Mouse (Mus musculus) frontal cortex, postnatal 10 days (tissue): ENCODE data around the gene Agtr1a.

ENCODE experiments used
- DNase-seq, 2 experiments: peaks; one replicate each; pipeline ENCODE4 v3.0.0; 2022; ENCODE audit warnings: low spot score in 2 of 2, mixed read lengths in 1 of 2

The Agtr1a gene

DNA sequence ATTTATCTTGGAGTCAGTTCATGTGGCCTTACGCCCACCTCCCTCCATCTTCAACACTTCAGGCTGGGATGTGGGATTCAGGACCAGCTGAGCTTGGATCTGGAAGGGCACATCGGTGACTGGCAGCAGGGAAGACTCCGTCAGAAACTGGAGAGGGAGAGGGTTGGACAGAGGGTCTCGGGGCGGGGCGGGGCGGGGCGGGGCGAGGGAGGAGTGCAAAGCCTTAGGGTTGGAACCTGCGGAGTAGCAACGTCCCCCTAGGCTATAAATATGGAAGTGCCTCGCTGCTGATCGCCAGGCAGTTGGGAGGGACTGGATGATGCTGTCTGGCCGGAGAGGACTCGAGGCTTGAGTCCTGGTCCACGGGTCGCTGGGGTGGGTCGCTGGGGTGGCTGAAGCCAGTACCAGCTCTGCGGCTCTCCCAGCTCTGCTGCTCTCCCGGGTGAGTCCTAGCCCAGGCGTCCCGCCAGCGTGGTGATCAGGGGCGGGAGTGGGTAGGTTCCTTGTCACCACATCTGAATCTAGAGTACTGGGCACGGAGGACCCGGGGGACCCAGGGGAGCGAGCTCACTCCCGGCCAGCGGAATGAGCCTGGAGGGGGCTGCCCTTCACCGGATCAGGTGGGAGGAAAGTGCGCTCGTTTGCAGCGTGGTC is at the start of gene Agtr1a:
Gene Agtr1a (plus strand): TSS at position 294 of the 654 bp plus-strand sequence.
- peak; percentile 16 to 24 for DNase-seq

DNA sequence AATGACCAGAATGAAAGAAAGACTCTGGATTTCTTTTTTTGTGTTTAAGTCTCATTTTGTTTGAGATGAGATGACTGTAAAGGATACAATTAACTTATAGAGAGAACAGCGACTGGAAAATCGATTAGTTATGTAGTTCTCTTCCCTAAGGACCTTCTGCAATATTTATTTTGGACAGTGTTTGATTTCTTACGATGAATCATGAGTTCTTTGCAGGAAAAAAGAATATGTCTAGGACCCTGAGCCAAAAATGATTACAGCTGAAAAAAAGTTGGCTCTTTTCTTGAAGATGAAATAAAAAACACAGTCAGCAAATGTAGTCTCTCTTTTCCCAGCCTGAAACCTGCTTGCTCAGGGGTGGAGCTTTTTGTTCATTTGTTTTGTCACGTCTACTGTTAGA is 26.0 kb upstream of the Agtr1a start:
- DNase-seq: no peak

DNA sequence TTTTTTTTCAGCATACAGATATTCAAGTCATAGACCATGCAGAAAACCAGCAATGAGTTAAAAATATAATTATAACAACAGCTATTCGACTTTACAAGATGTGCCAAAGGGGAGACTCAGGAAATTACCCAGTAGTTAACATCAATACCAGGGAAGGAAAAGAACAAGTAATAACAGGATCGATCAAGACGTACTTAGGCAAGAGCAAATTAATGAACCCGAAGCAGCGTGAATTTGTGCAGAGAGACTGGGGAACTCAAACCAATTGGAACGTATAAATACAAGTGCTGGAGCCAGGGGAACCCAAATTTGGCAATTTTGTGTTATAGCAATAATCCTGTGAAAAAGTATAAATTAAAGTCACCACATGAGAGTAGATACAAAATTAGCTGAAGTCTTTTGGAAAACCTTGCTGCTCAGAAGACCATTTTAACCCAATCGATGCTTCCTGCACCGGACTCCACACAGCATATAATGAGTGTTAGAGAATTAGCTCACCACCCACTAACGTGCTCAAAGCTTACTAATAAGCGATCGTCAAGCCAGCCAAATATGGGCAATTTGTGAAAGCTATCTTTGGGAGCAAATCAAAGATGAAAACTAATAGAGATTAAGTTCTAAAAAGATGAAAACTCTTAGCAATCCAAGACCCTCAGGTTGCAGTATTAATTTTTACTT is 11.4 kb upstream of the Agtr1a start:
- DNase-seq: no peak

DNA sequence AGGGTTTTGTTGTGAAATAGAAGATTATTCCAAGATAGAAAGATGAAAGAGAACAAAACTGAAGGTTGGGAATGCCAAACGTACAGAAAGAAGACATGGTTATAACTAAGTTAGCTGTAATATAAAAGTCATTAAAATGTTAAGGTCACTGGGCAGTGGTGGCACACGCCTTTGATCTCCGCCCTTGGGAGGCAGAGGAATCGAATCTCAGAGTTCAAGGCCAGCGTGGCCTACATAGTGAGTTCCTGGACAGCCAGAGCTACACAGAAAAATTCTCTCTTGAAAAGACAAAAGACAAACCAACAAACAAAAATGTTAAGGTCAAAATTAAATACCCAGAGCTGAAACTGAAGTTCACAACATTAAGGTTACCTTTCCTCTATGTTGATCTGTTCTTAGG is 5.2 kb upstream of the Agtr1a start:
- no peak for DNase-seq

DNA sequence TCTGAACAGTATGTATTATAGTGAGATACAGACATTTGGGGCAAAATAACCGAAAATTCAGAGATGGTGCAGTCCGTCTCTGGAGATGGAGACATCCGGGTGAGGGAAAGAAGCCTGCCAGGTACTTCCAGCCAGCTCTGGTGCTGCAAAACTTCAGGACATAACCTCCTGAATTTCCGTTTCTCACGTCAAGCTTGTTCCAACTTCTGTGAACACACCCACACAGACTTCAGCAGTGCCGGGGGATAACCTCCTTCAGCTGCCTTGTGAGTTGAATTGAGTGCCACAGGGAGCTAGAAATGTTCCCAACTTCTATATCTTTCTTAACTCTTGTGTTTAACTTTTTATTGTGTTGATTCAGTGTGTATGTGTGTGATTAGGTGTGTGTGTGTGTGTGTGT is 4.4 kb upstream of the Agtr1a start:
- no peak for DNase-seq

DNA sequence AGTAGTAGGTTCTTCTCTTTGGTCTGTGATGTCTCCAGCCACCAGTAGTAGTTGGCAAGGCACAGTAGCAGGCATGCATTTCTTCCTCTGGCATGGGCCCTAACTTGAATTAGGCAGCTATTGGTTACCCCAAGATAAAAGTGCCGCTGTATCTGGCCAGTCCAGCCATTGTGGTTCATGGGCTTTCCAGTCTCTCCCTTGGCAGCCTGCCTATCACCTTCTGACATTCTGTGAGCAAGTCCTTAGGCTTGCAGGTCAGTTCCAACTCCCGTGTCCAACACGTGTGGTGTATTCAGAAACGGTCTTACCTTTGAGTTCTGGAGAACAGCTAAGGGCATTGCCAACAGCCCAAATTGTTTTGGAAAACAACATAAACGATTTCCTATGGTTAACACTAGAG is 3.7 kb upstream of the Agtr1a start:
- no peak for DNase-seq

DNA sequence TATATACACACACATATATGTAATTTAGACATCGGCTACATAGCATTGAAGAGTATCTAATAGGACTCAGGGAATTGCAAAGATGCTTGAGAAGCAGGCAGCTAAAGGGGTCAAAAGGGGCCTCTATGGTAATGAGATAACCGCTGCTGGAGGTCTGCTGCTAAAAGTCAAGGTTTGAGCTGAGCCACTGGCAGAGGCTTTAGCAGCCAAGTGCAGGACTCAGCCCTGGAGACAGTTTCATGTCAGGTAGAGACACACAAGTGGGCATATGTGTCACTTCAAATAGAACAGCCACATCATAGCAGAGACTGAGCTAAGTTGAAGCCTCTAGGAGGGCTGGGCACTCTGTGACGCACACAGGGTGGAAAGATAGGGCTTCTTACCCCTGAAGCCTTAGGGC is 1.6 kb upstream of the Agtr1a start:
- no peak for DNase-seq

DNA sequence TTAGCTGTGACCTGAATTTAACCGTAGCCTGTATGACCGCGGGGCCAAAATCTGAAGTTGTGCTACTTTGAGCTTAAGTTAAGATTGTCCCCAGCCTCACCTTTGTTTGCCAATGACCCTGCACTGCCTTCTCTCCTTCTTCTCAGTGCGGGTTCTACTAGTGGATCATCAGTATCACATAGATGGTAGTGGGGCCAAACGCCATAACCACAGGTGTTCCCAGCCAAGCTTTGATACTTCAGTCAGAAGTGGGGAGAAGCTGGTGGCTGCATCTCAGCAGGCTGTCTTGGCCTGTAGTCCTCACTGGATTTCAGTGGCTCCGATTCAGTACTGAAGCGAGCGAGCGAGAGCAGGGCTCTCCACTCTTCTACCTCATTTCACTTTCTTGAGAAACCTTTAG is 672 bp downstream of the Agtr1a start:
- no peak for DNase-seq

DNA sequence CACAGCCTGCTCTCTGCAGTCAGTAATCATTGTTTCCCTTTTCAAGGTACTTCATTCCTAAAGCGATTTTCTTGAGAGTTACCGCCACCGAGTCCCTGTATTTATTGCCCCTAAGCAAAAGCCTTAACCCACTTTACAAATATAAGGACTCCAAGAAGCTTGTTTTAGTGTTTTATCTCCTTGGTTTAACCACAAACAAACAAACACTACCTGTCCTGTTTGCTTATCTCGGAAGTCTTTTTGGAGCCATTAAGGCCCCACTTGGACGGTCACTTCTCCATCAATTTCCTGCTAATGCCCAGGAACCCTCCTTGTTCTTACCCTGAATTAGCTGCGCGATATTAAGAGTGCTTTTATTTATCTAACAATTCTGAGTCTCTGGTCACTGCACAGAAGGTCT is 1.4 kb downstream of the Agtr1a start:
- DNase-seq: no peak

DNA sequence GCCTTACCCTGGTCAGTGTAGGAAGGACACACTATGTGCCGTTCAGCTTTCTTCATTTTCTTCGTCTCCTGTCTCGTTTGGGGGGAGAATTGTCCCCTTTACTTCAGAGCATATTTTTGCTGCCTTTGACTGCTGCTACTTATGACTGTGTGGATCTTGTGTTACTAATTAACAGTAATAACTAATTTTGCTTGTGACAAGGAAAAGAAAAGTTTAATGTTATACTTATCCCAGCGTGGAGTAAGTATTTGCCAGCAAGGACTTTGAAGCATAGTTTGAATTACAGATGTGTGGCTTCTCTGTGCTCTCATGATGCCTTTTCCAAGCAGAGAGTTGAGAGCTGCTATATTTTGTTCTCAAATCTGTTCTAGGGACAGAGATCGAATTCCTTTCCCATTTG is 2.3 kb downstream of the Agtr1a start:
- no peak for DNase-seq

DNA sequence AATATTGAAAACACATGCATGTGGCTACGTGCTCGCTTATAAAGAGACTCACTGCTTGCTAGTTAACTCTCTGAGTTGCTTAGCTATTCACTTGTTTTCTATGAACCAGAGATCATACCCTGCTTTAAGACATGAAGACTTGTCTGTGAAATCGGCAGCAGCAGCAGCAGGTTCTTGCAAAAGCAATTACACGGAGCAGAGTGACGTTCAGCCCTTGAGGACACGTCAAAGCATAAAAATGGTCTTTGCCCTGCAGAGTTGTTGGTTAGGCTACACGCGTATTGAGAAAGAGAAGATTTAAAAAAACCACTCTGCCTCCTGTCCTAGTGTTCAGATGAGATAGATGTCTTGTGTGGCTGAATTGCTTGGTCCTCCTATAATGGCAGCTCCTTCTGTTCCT is 3.7 kb downstream of the Agtr1a start:
- DNase-seq: no peak

DNA sequence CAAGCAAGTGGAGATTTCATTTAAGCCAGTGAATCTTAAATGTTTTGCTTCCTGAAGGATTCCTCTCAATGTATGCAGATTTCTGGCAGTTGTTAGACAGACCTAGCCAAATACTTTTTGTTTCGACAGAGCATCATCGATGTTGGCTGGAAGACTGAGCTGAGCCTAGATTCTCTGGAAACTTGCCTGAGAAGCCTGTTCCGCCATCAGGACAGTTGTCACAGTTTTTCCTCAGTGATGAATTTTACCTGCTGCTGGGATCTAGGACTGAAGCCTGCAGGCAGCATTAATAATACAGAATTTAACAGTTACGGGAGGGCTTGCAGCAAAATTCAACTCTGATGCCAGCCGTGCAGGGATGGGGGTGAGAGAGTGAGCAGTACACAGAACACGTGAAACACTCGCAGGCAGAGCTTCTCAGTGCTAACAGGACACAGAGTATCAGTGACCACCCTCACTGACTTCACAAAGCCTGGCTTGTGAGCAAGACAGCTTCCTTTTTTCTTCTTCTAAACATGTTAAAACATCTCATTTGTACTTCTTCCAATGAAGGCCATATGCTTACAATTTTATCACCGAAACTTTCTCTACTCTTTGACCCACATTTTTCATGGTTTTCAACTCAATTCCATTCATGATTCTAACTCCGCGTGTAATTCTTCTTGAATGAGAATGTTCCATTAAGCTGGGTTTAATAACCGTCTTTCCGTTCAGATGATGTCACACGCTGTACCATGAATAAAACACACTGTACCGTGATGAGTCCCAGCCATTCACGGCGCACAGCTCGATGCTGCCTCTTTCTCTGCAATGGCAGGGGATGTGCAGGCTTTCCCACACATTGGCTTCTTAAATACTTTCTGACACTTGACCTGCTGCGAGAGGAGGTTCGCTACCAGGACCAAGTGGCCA is 6.0 kb downstream of the Agtr1a start:
- no peak for DNase-seq

DNA sequence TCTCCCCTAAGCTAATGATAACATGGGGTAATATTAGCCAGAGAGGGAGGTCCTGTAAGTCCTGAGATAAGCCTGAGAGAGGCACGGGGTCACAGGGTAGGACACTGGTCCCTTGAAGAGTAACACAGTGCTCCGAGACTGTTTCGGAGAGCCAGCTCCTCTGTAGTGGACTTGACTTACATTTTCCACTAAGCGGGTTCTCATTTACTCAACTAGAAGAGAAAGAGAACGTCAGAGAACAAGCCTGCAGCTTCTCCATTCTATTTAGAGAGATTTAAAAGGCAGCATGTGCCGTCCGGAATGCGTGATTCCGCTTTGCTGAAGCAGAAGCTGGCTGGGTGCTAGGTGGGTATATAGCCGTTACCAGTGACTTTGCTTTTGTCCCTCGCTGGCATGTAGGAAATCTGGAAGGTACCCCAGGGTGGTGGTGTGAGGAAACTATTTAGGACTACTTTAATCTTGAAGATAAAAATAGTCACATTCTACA is 9.2 kb downstream of the Agtr1a start:
- no peak for DNase-seq

DNA sequence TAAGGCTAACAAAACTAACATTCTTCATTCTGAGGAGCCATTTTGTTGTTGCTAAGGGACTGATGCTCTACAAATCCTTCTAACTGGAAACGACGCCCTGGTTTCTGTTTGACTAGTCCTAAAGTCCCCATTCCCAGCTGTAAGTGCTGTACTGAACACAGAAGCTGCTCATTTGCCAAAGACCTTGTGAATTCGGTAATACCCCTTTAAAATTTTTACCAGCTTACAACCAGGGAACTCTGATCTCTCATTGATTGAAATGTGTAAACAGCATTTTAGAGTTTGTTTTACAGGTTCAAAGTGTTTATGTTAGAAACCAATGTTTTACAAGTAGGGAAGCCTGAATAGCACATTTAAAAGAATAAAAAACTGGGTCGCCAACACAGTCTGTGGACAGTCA is 10.6 kb downstream of the Agtr1a start:
- DNase-seq: no peak

DNA sequence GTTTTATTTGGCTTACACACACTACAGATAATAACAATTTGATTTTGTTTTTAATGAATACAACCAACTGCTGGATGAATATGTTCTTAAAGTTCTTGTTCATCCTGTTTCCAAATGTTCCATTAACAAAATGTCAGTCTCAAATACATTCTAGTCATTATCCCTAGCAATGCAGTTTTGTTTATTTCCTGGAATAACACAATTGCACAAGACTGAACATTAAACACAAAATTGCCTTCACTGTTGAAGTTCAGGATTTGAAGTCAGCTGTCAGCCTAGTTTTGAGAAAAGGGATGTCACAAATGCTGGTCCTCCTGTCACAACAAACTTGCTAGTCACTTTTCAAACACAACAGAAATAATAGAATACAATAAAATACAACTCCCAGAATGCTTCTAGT is 12.1 kb downstream of the Agtr1a start:
- no peak for DNase-seq

DNA sequence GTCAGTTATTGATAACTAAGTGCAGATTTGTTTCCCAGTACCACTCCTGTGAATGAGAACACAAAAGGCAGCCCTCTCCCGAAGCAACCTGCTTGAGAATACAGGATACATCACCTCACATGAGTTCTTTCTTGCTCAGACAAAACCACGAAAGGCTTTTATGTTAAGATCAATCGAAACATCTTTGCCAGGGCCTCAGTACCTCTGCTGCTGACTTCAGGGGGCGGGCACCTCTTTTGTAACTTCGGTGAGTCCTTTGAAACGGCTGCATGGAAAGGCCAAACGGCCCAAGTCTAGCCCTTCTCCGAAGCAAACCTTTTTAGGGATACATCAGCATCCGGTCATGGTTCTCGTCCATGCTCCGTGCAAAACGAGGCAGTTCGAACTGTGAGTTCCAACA is 15.7 kb downstream of the Agtr1a start:
- no peak for DNase-seq

DNA sequence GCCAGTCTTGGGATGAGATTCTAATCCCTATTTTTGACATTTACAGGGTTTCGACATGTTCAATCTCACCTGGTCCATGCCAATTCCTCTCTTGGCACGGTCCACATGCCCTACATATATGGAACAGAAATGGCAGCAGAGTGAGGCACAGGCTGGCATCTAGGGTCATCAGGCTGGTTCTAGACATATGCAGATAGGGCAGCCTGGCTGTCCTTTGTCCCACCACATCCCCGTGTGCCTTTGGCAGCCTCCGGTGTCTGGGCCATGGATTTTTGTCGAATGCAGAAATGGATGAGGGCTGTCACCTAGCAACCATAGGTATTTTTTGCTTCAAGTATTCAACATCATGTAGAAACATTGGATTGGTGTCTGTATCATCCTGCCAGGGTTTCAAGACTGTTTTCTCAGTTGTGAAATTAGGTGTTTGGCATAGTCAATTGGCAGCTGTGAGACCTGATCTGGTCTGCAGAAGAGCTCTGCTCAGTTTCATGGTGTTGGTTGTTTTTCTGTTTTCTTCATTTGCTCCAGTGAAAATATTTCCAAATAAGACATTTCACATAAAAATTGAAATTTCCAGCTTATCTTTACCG is 18.8 kb downstream of the Agtr1a start:
- DNase-seq: no peak

DNA sequence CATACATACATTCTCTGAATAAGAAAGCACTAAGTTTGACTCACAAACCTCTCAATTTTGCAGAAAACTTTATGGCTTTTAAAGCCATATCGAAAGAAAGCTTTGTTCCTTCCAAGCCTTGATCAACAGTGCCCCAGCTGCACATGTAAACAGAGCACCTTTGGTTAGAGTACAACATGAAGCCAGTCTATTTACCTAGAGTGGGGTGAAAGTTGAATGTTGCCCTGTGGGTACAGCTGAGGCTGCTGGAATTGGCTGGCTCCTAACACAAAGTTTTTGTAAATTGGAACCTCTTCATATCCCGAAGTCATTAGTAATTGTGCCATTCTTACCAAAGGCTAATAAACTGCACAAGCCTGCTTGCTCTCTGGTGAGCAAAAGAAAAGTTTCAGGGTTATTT is 19.7 kb downstream of the Agtr1a start:
- no peak for DNase-seq

DNA sequence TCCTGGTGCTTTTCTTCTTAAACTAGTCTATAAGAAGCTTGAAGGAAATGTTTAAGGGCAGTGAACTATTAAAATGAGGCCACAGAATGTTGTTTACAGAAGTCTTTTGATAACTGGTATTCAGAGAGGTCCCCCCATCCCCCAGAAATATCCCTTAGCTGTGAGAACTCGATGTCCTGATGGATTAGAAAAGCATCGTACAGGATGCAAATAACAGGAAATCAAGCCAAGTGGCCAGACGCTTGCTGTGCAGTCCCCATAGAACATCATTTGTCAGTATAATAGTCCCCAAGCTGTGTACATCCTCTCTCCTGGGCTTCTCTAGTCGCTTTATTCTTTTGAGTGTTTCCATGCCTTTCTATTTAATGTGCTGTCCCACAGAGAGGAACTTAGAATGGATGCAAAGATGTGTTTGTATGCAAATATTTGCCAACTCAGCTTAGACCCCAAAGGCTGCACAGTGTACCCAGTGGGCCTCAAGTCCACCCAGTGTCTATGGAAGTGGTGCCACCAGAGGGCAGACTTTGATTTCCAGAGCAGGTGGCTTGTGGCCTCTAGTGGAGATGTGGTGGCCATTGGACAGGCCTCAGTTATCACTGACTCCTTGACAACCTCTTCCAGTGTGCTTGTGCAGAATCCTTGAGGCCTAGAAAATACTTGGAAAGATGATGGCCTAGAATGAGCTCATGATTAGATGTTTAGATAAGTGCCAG is 22.4 kb downstream of the Agtr1a start:
- no peak for DNase-seq

DNA sequence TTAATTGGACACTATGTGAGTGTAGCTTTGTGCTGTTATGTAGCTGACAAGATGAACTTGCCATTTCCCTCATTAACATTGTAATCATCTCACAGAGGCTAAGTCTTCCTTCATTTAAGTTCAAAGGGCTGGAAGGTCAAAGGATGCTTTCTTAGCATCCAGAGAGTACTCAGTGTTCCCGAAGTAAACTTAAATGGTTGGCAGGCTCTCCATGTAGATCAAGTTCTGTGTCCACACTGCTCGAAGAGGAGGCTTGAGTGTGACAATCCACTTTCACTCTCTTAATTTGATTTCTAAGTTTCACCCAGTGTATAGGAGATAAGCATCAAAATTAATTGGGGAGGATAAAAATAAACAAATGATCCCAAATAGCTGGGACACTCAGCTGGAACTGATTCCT is 23.6 kb downstream of the Agtr1a start:
- no peak for DNase-seq

DNA sequence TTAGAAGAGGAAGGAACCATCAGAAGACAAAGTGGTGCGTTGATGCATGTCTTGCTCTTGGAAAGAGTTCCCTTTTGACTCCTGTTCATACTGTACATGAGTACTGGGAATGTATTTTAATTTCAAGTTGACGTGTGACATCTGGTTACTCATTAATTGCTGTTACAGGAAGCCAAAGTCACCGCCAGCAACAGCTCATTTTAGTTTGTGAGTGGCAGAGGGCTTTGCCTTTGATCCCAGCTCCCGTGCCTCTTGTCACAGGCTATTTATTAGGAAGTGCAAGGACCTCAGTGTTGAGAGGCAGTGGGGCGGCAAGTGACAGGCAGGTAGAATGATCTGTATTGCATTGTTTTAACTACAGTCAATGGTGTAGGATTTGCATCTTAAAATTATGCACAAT is 24.8 kb downstream of the Agtr1a start:
- no peak for DNase-seq

DNA sequence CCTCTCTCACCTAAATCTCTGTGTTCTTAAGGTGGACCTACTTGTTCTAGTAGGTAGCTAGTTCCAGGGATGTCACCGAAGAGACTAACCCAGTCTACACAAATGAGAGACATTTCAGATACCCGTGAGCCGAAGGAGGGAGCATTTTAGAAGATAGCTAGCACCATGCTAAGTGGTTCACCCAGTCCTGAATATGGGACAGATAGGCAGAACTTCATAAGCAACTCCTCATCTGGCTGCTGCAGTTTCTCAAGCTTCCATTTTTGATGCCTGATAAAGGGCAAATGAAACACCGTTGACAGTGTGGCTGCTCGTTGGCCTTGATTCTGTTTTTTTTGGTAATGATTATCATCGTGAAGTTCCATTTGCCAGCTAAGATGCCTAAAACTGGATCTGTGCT is 25.8 kb downstream of the Agtr1a start:
- DNase-seq: no peak
